Mouse (Mus musculus): ENCODE data around the gene Pola1.

DNA sequence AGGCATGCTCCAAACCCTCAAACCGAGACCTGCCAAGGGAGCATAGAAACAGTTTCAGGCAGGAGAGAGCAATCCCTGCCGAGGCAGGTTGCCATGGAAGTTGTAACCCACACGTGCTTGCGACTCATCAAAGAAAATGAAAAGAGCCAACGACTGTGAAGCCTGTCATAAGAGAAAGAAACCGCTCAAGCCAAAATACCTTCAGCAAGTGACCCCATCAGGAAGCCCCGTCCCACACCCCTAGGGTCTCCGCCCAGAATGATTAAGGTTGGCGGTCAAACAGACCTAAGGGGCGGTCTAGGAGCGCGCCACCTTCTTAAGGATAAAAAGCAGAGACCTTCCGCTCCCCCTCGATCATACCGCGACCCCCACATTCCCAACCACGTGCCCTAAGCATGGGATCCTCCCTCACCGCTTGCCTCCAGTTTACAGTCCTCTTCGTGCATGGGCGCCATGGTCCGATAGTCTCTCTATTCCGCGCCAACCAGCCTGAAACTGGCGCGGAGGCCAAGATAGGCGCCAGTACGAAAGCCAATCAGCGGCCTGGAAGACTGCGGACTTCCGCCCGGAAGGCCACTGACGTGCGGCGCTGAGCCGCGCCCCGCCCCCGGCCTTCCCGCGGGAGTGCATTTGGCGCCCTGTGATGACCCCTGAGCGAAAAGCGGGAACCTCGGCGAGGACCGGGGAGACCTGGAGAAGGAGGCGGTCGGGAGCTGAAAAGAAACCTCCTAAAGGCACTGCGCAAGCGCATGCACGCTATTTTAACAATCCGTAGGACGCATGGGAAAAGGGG lies at the start of gene Pola1:
- TF ChIP-seq CTCF (IDR thresholded peaks at IDR 0.05; ENCODE audit: low read depth) (no peak), EP300 (IDR thresholded peaks at IDR 0.05; ENCODE audit: low read depth) (0 out of 2 replicates have a peak, but pooled peaks have one; percentile 23)

All from liver, postnatal 0 days (tissue).